Mouse (Mus musculus) heart, embryonic 13.5 days (tissue): ENCODE measurements around the gene Lpo. TPM values are rescaled to one million over a fixed set of nuclear protein-coding genes. Genes with fewer than 3 reads are reported as not detected.

ENCODE experiments used
- ATAC-seq: fragments of 200-750 bp; cut with Nextera tagmentation; 2 replicates; pipeline ENCODE4 v1.8.0; 2017; ENCODE audit warnings: moderate TSS enrichment; ENCODE audit not compliant: insufficient number of reproducible peaks, low FRiP score, low TSS enrichment; ENCODE audit errors: extremely low read depth
- H3K27ac ChIP-seq: fragments of 300-500 bp; sonication (generic); replicated peaks from 2 replicates; pipeline ENCODE4 v1.5.1; 2015; ENCODE audit warnings: moderate library complexity, mild to moderate bottlenecking, inconsistent platforms
- H3K27me3 ChIP-seq: fragments of 300-500 bp; sonication (generic); replicated peaks from 2 replicates; pipeline ENCODE4 v1.6.1; 2015; ENCODE audit warnings: mild to moderate bottlenecking, inconsistent platforms
- H3K36me3 ChIP-seq: fragments of 300-500 bp; sonication (generic); 2 replicates; pipeline ENCODE4 v1.6.1; 2015; ENCODE audit warnings: mild to moderate bottlenecking, inconsistent platforms
- H3K4me1 ChIP-seq: fragments of 300-500 bp; sonication (generic); 2 replicates; pipeline ENCODE4 v1.6.1; 2015; ENCODE audit warnings: inconsistent platforms
- H3K4me2 ChIP-seq: fragments of 300-500 bp; sonication (generic); 2 replicates; pipeline ENCODE4 v1.6.1; 2015; ENCODE audit warnings: inconsistent platforms, mild to moderate bottlenecking, moderate library complexity
- H3K4me3 ChIP-seq: fragments of 300-500 bp; sonication (generic); 2 replicates; pipeline ENCODE4 v1.5.1; 2015; ENCODE audit warnings: moderate library complexity, mild to moderate bottlenecking, inconsistent platforms
- H3K9ac ChIP-seq: fragments of 300-500 bp; sonication (generic); 2 replicates; pipeline ENCODE4 v1.6.1; 2015; ENCODE audit warnings: inconsistent platforms, mild to moderate bottlenecking, moderate library complexity
- H3K9me3 ChIP-seq: fragments of 300-500 bp; sonication (generic); 2 replicates; pipeline ENCODE4 v1.6.1; 2016; ENCODE audit warnings: inconsistent platforms
- WGBS: fragments of 180-500 bp; shearing (Covaris S2); methylation state at CpG from one replicate; pipeline ENCODE4 v1.1.7; 2015; ENCODE audit warnings: mixed read lengths; 5-methylcytosine and 5-hydroxymethylcytosine counted together
- polyA plus RNA-seq: library from polyadenylated mRNA; unstranded; fragments of >200 nt; fragmentation: Nextera tagmentation; extraction: Ambion mirVana; gene quantifications from 2 replicates; pipeline ENCODE4 v1.2.1, GENCODE M21; 2015

The Lpo gene
- polyA plus RNA-seq, 1 experiment from 2014 or later = not detected

DNA sequence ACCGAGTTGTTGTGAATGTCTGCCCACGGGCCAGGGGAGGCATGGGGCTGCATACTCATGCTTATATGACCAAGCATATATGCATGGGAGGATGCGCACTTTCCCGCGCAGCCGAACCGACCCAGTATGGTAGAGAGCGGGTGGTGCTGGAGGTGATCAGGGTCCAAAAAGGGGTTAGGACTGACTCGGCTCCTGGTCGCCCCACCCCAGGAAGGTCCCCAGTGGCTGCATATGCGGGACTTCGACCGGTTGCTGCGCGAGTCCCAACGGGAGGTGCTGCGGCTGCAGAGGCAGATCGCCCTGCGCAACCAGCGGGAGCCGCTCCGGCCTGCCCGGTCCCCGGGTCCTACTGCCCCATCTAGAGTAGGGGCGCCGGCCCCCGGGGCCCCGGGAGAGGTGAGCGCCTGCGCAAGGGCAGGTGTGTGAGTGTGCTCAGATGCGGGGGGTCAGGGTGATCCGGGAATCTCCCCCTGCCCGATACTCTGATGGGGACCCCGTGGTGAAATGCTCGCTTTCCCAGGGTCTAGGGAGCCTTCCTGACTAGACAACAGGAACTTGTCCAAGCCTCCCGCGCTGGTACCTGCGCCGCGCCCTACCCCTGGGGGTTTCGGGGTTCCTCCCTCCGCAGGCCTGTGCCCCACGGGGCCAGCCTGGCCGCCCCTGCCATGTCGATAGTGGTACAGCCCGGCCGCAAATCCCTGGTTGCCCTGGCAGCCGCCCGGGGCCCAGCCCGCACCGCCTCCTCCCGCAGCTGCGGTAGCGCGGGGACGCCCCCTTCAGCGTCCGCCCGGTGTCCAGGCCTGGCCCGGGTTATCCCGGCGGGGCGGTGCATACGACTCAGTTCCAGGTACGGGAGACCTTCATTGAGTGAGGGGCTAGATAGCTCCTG is 63.9 kb downstream of the Lpo start:
- H3K4me1 ChIP-seq = peaks cover 17% of the 10 kb centered on the region
- ATAC-seq = 0 out of 2 replicates have a peak, but pooled peaks have one; percentile 14
- H3K36me3 ChIP-seq = no peaks in the 10 kb centered on the region
- WGBS = under 1% methylated on average over 63 of the region's 65 CpGs
- peak overlapping the region; percentile 72 for H3K9ac ChIP-seq
- peaks cover 98% of the 10 kb centered on the region for H3K27me3 ChIP-seq
- H3K27ac ChIP-seq = no peak overlapping the region
- H3K4me2 ChIP-seq = peak overlapping the region; percentile 77
- no peaks in the 10 kb centered on the region for H3K9me3 ChIP-seq
- peak overlapping the region; percentile 49 for H3K4me3 ChIP-seq

DNA sequence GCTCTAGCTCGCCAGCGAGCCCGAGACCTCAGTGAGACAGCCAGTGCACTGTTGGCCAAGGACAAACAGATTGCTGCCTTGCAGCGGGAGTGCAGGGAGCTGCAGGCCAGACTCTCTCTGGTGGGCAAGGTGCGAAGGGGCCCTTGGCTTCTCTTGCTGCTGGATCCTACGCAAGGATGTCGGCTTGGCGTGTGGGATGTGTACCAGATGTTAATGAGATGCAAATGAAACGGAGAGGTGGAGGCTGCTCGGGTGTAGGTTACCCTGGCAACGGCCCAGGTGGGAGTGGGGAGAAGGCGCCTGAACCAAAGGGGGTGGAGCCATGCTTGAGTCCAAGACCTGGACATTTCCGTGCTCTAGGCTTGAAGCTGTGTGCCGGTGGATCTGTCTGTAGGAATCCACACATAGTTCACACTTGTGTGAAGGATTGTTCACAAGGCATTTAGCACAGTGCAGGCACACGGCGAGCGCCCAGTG is 64.5 kb downstream of the Lpo start:
- Histone ChIP-seq H3K4me1 (peaks cover 17% of the 10 kb centered on the region), H3K4me2 (peak overlapping the region; percentile 77), H3K4me3 (peak overlapping the region; percentile 49), H3K36me3 (no peaks in the 10 kb centered on the region), H3K27ac (no peak overlapping the region), H3K27me3 (peaks cover 100% of the 10 kb centered on the region), H3K9me3 (no peaks in the 10 kb centered on the region), H3K9ac (peak overlapping the region; percentile 72; the same call in 1 of the 2 replicates)
- no peak for ATAC-seq
- 2% methylated on average over 17 of the region's 17 CpGs for WGBS

DNA sequence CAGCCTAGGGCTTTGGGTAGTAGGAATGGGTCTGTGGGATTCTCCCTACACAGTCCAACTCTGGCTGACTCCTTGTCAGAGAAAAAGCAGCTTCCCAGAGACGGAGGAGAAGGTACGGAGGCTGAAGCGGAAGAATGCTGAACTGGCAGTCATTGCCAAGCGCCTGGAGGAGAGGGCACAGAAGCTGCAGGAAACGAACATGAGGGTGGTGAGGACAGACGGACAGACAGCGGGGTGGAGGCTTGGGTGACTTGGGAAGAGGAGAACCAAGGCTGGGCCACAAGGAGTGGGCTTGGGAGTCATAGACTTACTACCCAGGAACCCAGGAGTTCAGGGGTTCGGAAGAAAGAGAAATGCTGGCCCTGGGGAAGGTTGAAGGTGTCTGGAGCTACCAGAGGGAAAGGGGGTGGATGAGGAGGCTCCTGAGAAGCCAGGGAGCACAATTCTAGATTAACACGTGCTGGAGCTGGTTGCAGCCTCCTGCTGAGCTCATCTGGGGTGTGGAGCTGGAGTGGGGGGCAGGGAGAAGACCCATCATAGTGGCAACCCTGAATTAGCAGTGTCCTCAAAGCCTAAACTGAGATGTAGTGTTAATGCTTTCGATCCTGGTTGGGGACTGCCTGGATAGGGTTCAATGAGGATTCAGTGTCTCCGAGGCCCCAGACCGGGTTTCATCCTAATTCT is 65.2 kb downstream of the Lpo start:
- H3K4me2 ChIP-seq = peak overlapping the region; percentile 77
- H3K27ac ChIP-seq = no peak overlapping the region
- H3K4me3 ChIP-seq = peak overlapping the region; percentile 49; the same call in 1 of the 2 replicates
- 32% methylated on average over 12 of the region's 12 CpGs for WGBS
- H3K9me3 ChIP-seq = no peaks in the 10 kb centered on the region
- no peak overlapping the region for H3K9ac ChIP-seq
- H3K27me3 ChIP-seq = peaks cover 98% of the 10 kb centered on the region
- H3K4me1 ChIP-seq = peaks cover 17% of the 10 kb centered on the region
- H3K36me3 ChIP-seq = no peaks in the 10 kb centered on the region
- no peak for ATAC-seq

DNA sequence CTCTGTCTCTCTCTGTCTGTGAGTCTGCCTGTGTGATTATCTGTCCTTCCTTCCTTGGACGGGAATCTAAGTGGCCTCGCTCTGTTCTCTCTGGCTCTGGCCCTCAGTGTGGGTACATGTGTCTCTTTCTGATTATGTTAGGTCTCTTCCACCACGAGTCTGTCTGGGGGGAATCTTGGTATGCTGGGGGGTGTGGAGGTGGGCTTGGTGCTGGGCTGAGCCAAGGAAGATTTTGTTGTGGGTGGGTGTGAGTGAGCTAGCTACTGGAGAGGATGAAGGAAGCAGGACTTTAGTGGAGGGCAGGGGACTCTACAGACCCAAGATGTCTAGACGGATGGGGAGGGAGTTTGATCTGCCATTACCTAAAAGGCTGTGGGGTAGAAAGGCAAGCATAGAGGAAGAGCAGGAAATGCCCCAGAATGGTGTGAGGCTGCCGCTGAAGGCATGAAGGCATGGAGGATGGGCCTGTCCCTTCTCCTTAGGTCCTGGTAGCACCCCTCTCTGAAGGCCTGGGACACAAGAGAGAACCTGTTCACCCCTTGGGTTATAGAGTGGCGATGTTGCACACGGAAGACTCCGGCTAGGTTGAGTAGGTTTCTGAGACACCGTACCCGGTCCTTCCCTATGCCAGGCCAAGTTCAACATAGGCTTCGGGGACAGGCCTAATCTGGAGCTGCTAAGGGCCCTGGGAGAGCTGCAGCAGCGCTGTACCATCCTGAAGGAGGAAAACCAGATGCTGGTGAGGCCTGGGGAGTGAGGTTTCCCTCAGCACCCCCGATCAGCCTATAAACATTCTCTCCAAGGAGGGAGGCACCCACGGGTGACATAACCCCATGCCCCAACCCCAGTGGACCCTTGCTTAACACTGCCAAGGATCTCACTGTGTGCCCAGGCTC is 66.0 kb downstream of the Lpo start:
- Histone ChIP-seq H3K36me3 (no peaks in the 10 kb centered on the region), H3K27ac (no peak overlapping the region), H3K4me1 (peaks cover 17% of the 10 kb centered on the region), H3K9me3 (no peaks in the 10 kb centered on the region), H3K4me2 (no peak overlapping the region), H3K9ac (no peak overlapping the region), H3K4me3 (no peak overlapping the region), H3K27me3 (peaks cover 90% of the 10 kb centered on the region)
- WGBS = 71% methylated on average over 14 of the region's 14 CpGs
- ATAC-seq = no peak

DNA sequence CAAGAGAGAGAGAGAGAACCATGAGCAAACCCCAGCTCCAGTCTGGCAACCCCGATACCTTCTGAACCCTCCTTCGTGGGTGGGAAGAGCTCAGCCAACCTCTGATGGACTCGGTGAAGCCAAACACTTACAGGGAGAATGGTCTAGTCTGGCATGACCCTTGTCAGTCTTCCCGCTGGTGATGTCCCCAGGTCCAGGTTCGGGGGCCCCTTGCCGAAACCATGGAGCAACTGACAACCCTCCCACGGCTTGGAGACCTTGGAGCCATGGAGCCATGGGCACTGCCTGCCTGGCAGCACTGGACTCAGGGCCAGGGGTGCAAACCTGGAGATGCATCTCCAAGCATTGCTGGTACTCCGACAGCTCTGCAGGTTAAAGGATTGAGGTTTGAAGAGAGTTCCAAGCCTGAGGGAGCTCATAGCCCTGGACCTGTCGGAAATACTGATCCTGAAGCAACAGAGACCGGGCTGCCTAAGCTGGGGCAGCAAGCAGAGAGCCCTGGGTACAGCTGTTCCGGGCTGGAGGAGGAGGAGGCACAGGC is 66.8 kb downstream of the Lpo start:
- no peak overlapping the region for H3K4me3 ChIP-seq
- H3K9me3 ChIP-seq = no peaks in the 10 kb centered on the region
- no peak for ATAC-seq
- peaks cover 17% of the 10 kb centered on the region for H3K4me1 ChIP-seq
- WGBS = 64% methylated on average over 11 of the region's 11 CpGs
- H3K27ac ChIP-seq = no peak overlapping the region
- no peak overlapping the region for H3K4me2 ChIP-seq
- H3K9ac ChIP-seq = no peak overlapping the region
- no peaks in the 10 kb centered on the region for H3K36me3 ChIP-seq
- peaks cover 82% of the 10 kb centered on the region for H3K27me3 ChIP-seq

DNA sequence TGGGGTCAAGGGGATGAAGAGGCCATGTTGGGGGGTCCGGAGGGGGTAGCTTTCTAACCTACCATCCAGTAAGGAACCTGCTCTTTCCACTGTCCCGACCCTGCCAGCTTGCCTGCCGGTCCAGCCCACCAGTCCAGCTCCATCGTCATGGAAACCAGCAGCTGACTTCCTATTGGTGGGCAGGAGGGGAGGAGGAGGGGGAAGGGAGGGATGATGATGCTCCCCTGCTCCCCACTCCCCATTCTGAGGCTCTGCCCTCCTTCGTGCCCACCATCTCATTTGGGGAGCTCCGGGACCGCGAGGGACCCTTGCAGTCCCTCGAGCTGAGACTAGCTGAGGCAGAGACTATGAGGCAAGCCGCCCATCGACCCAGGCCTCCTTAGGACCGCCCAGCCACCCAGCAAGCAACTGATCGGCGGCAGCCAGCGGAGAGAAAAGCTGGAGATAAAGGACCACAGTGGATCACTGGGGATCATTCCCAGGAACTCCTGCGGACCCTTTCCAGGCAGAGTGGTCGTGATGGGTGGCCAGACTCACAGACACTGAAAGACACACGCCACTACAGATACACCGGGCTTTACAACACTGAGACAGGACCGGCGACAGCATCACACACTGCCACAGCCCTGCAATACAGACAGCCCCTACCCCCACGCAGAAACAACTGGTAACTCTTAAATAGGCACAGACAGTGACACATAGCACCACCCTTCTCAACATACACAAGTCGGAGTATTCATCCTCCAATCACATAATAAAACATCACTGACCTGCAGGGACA is 67.6 kb downstream of the Lpo start, which contains the start of gene Tspoap1:
Gene Tspoap1, plus strand, starts transcription at position 241 of the 781 bp plus-strand sequence.
- peaks cover 74% of the 10 kb centered on the region for H3K27me3 ChIP-seq
- WGBS = 7% methylated on average over 23 of the region's 23 CpGs
- no peak within 1 kb of the TSS for H3K4me2 ChIP-seq
- no peaks in the 10 kb centered on the region for H3K9me3 ChIP-seq
- H3K27ac ChIP-seq = no peak within 1 kb of the TSS
- no peak for ATAC-seq
- no peak within 1 kb of the TSS for H3K9ac ChIP-seq
- no peaks in the 10 kb centered on the region for H3K36me3 ChIP-seq
- H3K4me1 ChIP-seq = peaks cover 17% of the 10 kb centered on the region
- H3K4me3 ChIP-seq = no peak within 1 kb of the TSS

DNA sequence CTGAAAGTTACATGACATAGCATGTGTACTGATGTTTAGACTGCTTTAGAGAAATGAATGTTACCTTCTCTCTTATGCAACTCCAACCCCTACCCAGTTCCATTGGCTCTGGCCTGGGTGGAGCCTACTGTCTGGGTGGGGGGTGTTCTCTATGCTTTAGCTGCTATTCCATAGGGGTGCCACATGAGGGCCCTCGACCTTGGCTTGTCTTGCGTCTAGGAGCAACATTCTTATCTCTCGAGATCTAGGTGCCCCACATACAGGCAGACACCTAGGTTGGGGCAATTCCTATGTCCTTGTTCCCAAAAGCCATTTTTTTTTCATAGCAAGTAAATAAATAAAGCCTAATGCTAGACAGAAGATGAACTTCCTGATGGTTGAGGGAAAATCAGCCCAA is 68.5 kb downstream of the Lpo start:
- WGBS = 7% methylated on average over 3 of the region's 3 CpGs
- H3K9me3 ChIP-seq = no peaks in the 10 kb centered on the region
- no peak overlapping the region for H3K27ac ChIP-seq
- peaks cover 65% of the 10 kb centered on the region for H3K27me3 ChIP-seq
- H3K4me3 ChIP-seq = no peak overlapping the region
- H3K4me1 ChIP-seq = peaks cover 17% of the 10 kb centered on the region
- H3K36me3 ChIP-seq = no peaks in the 10 kb centered on the region
- no peak for ATAC-seq
- H3K4me2 ChIP-seq = no peak overlapping the region
- H3K9ac ChIP-seq = no peak overlapping the region

DNA sequence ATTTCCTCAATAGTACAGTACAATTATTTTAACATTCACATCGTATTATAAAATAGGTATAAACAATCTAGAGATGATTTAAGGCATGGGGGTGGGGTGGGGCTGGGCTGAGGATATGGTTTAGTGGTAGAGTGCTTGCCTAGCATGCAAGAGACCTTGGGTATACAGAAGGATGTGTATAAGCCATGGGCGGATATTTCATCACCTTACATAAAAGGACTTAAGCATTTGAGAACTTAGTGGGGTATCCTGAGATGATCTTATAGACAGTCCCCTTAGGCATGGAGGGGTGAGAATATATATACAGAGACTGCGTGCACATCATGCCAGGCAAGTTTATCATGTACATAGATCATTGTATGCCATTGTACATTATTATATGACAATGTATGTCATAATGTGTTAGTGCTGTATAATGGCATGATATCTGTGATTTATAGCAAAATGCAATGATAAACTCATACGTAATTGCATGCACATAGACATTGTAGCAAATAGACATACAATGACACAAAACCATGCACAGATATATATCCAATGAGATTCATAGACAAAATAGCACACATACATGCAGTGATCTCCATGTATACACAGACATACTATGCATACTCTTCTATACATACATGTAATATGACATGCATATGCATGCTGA is 69.0 kb downstream of the Lpo start:
- Histone ChIP-seq H3K27ac (no peak overlapping the region), H3K4me3 (no peak overlapping the region), H3K27me3 (peaks cover 60% of the 10 kb centered on the region), H3K36me3 (no peaks in the 10 kb centered on the region), H3K4me2 (no peak overlapping the region), H3K4me1 (peaks cover 15% of the 10 kb centered on the region), H3K9me3 (no peaks in the 10 kb centered on the region), H3K9ac (no peak overlapping the region)
- no peak for ATAC-seq
- WGBS = 70% methylated on average over 4 of the region's 4 CpGs

DNA sequence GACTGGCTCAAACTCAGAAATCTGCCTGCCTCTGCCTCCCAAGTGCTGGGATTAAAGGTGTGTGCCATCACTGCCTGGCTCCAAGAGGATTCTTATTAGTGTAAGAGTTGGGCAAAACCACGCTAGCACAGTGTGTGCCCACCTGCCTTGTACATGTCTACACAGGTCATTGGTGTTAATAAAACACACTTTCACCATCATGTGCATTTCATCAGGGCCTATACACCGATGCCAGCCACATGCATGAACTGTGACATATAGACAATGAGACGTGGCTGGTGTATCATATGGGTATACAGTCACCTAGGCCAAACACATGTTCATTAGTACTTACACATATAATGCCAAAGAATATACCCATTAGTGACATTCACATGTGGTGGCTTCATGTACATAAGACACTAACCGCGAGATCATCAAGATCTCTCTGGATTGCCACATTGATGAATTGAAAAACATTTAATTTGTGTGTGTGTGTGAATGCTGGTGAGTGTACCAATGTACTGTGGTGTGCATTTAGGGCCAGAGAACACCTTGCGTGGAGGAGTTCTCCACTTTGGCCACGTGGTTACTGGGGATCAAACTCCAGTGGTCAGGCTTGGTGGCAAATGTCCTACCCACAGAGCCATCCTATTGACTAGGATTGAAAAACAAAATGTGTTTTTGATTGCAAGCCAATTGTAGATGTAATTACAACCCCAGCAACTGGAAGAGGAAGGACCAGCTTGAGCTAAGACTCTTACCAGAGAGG is 69.8 kb downstream of the Lpo start:
- Histone ChIP-seq H3K4me1 (peaks cover 8% of the 10 kb centered on the region), H3K27ac (no peak overlapping the region), H3K9me3 (no peaks in the 10 kb centered on the region), H3K9ac (no peak overlapping the region), H3K4me3 (no peak overlapping the region), H3K4me2 (no peak overlapping the region), H3K27me3 (peaks cover 53% of the 10 kb centered on the region), H3K36me3 (no peaks in the 10 kb centered on the region)
- ATAC-seq = no peak
- 73% methylated on average over 7 of the region's 7 CpGs for WGBS
